Mouse (Mus musculus) right cerebral cortex, postnatal 25 days (tissue): Measurements from ENCODE around the gene Camk1.

Source experiments
- DNase-seq: peaks from one replicate; pipeline ENCODE4 v3.0.0; 2022

Camk1 gene

GRCm38 (mm10) chr6:113343177-113344092 is at the start of gene Camk1:
Camk1 (minus strand) TSS chr6:113343984.
- DNase-seq: peak; percentile 80

GRCm38 (mm10) chr6:113392387-113393071 is 48.7 kb upstream of the Camk1 start:
- peak; percentile 53 for DNase-seq

- DNase-seq: no peak
These were observed 48.2 kb upstream of the Camk1 start for GRCm38 (mm10) chr6:113392015-113392386.

GRCm38 (mm10) chr6:113390715-113391114 is 46.9 kb upstream of the Camk1 start:
- no peak for DNase-seq

- DNase-seq: no peak
These were observed 45.2 kb upstream of the Camk1 start, which contains the start of gene Ttll3 for GRCm38 (mm10) chr6:113388960-113389359. Ttll3 (plus strand) TSS chr6:113389260.

GRCm38 (mm10) chr6:113386025-113386424 is 42.2 kb upstream of the Camk1 start:
- DNase-seq: no peak

- no peak for DNase-seq
These were observed 41.5 kb upstream of the Camk1 start for GRCm38 (mm10) chr6:113385160-113385714.

- no peak for DNase-seq
These were observed 40.7 kb upstream of the Camk1 start for GRCm38 (mm10) chr6:113384351-113384927.

GRCm38 (mm10) chr6:113380480-113380879 is 36.7 kb upstream of the Camk1 start:
- no peak for DNase-seq

GRCm38 (mm10) chr6:113379246-113379645 is 35.5 kb upstream of the Camk1 start:
- no peak for DNase-seq

GRCm38 (mm10) chr6:113377496-113378385 is 34.0 kb upstream of the Camk1 start, which contains the start of the genes Tada3 and Arpc4:
Tada3 (minus strand) TSS chr6:113377883.
Arpc4 (plus strand) TSS chr6:113378115.
- DNase-seq: peak; percentile 90

- DNase-seq: no peak
These were observed 33.4 kb upstream of the Camk1 start for GRCm38 (mm10) chr6:113377172-113377495.

- DNase-seq: no peak
These were observed 29.7 kb upstream of the Camk1 start for GRCm38 (mm10) chr6:113373491-113373890.

GRCm38 (mm10) chr6:113370194-113370929 is 26.6 kb upstream of the Camk1 start:
- DNase-seq: no peak

GRCm38 (mm10) chr6:113368577-113368976 is 24.8 kb upstream of the Camk1 start:
- no peak for DNase-seq

GRCm38 (mm10) chr6:113368124-113368523 is 24.3 kb upstream of the Camk1 start:
- no peak for DNase-seq

GRCm38 (mm10) chr6:113367574-113367973 is 23.8 kb upstream of the Camk1 start:
- no peak for DNase-seq

- no peak for DNase-seq
These were observed 22.9 kb upstream of the Camk1 start for GRCm38 (mm10) chr6:113366639-113367038.

- DNase-seq: no peak
These were observed 20.8 kb upstream of the Camk1 start for GRCm38 (mm10) chr6:113364518-113365135.

- no peak for DNase-seq
These were observed 18.5 kb upstream of the Camk1 start for GRCm38 (mm10) chr6:113362241-113362640.

- no peak for DNase-seq
These were observed 17.7 kb upstream of the Camk1 start for GRCm38 (mm10) chr6:113361476-113361875.
